18 mouse cellular contexts compared by ENCODE assay signal in the genomic region with DNA sequence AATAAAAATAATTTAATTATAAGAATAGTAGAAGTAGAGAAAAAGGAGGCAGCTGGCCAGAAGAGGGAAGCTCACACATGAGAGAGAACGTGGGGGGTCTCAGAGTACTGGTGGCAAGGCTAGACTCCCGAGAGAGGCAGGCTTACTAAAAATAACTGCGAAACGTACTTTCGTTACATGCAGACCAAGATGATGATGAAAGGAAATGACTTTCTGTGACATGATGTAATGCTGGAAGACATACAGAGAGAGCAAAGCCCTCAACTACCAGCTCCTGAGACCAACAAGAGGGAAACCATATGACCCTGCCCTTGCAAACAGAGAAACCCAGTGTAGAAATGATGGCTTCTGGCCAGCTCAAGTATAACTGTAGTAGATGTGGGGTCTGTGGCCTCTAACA.
DNase-seq lines count a peak whose midpoint lies in the region; ATAC-seq lines count a peak whose summit lies in the region.
"Had no signal": no experiment of that assay in that cellular context is flagged by ENCODE, and none has a peak within 500 bp of the region (broad histone marks: within the 10 kb centered on the region; RNA-seq: fewer than 3 reads in every experiment).

No protein-coding gene starts in this region.

- H3K27ac ChIP-seq in embryonic facial prominence, embryonic 11.5 days (replicated peaks; ENCODE audit: low read depth, low read length): no peak overlapping the region
- H3K27ac ChIP-seq in embryonic facial prominence, embryonic 10.5 days (replicated peaks): no peak overlapping the region
- peak overlapping the region; percentile 34; the same call in 1 of the 2 replicates for H3K27ac ChIP-seq in intestine, embryonic 16.5 days (ENCODE audit: low read length)
- H3K27ac ChIP-seq in intestine, embryonic 15.5 days: no peak overlapping the region
- H3K27ac ChIP-seq: gastrocnemius, adult 2 months; hindbrain, embryonic 12.5 days; neural tube, embryonic 15.5 days had no signal

- no peak overlapping the region for H3K4me2 ChIP-seq in embryonic facial prominence, embryonic 11.5 days (ENCODE audit: low read depth, low read length)
- no peak overlapping the region for H3K4me2 ChIP-seq in intestine, embryonic 16.5 days (ENCODE audit: low read depth, low read length)
- H3K4me2 ChIP-seq in intestine, embryonic 15.5 days (replicated peaks): no peak overlapping the region
- H3K4me2 ChIP-seq: hindbrain, embryonic 12.5 days; midbrain, embryonic 11.5 days; neural tube, embryonic 15.5 days had no signal

- no peaks in the 10 kb centered on the region for H3K4me1 ChIP-seq in embryonic facial prominence, embryonic 11.5 days (ENCODE audit: control insufficient read depth, insufficient read depth, low read length)
- H3K4me1 ChIP-seq in embryonic facial prominence, embryonic 10.5 days: peaks cover 10% of the 10 kb centered on the region; the same call in 1 of the 2 replicates
- peaks cover 4% of the 10 kb centered on the region for H3K4me1 ChIP-seq in intestine, embryonic 16.5 days (ENCODE audit: control insufficient read depth, insufficient read depth, low read length)
- peaks cover 5% of the 10 kb centered on the region for H3K4me1 ChIP-seq in intestine, embryonic 15.5 days (replicated peaks)

- no peaks in the 10 kb centered on the region for H3K9me3 ChIP-seq in embryonic facial prominence, embryonic 11.5 days (replicated peaks; ENCODE audit: control insufficient read depth, low read length)
- no peaks in the 10 kb centered on the region for H3K9me3 ChIP-seq in embryonic facial prominence, embryonic 10.5 days
- no peaks in the 10 kb centered on the region for H3K9me3 ChIP-seq in intestine, embryonic 16.5 days (ENCODE audit: control insufficient read depth, low read length)
- no peaks in the 10 kb centered on the region for H3K9me3 ChIP-seq in intestine, embryonic 15.5 days
- H3K9me3 ChIP-seq: hindbrain, embryonic 12.5 days; neural tube, embryonic 15.5 days had no signal

- WGBS in embryonic facial prominence, embryonic 11.5 days: 51% methylated on average over 5 of the region's 5 CpGs
- WGBS in embryonic facial prominence, embryonic 10.5 days: 70% methylated on average over 5 of the region's 5 CpGs
- WGBS in intestine, embryonic 16.5 days: 52% methylated on average over 5 of the region's 5 CpGs
- 47% methylated on average over 5 of the region's 5 CpGs for WGBS in intestine, embryonic 15.5 days

- no peak for ATAC-seq in embryonic facial prominence, embryonic 11.5 days (replicated peaks; ENCODE audit: insufficient number of reproducible peaks, low FRiP score, low TSS enrichment, low read depth)
- ATAC-seq in intestine, embryonic 16.5 days: no peak
- no peak for ATAC-seq in intestine, embryonic 15.5 days
- ATAC-seq: forebrain, embryonic 16.5 days; Patski had no signal

- DNase-seq in embryonic facial prominence, embryonic 11.5 days (ENCODE audit: low spot score): peak; percentile 18
- DNase-seq in embryonic facial prominence, embryonic 10.5 days (ENCODE audit: low spot score): no peak
- DNase-seq in thymus, postnatal 0 days (ENCODE audit: low spot score): peak; percentile 15
- DNase-seq in thymus, postnatal 25 days: no peak
- peak; percentile 43 for DNase-seq in splenic B cell, adult 2 months (ENCODE audit: low read depth, low spot score)
- no peak for DNase-seq in right cerebral cortex, postnatal 10 days (ENCODE audit: low spot score in 2 of 2)
- DNase-seq: cerebellum, adult 11 months; gastrocnemius, adult 2 months; left cerebral cortex, postnatal 4 days; lung, postnatal 10 days had no signal

- H3K36me3 ChIP-seq in embryonic facial prominence, embryonic 11.5 days (replicated peaks; ENCODE audit: control insufficient read depth, insufficient read depth, low read depth, low read length): peaks cover 2% of the 10 kb centered on the region; the same call in 1 of the 2 replicates
- peaks cover 42% of the 10 kb centered on the region for H3K36me3 ChIP-seq in embryonic facial prominence, embryonic 10.5 days (replicated peaks)
- H3K36me3 ChIP-seq in intestine, embryonic 16.5 days (ENCODE audit: control insufficient read depth, insufficient read depth, low read length): peaks cover 6% of the 10 kb centered on the region; the same call in 1 of the 2 replicates
- 0 out of 2 replicates have a peak, but pooled peaks cover 8% of the 10 kb centered on the region for H3K36me3 ChIP-seq in intestine, embryonic 15.5 days
- H3K36me3 ChIP-seq in splenic B cell, adult 2 months (ENCODE audit: control insufficient read depth, insufficient read depth, low read length, poor library complexity, severe bottlenecking): peaks cover 5% of the 10 kb centered on the region; the same call in 1 of the 2 replicates

- no peak overlapping the region for H3K9ac ChIP-seq in embryonic facial prominence, embryonic 11.5 days (replicated peaks; ENCODE audit: low read length)
- H3K9ac ChIP-seq in intestine, embryonic 16.5 days (ENCODE audit: low read depth, low read length): no peak overlapping the region
- H3K9ac ChIP-seq in intestine, embryonic 15.5 days: no peak overlapping the region
- H3K9ac ChIP-seq: hindbrain, embryonic 12.5 days; neural tube, embryonic 15.5 days had no signal

- no peak overlapping the region for H3K4me3 ChIP-seq in embryonic facial prominence, embryonic 11.5 days (ENCODE audit: low read depth, low read length)
- no peak overlapping the region for H3K4me3 ChIP-seq in embryonic facial prominence, embryonic 10.5 days
- no peak overlapping the region for H3K4me3 ChIP-seq in intestine, embryonic 16.5 days (ENCODE audit: low read length)
- H3K4me3 ChIP-seq in intestine, embryonic 15.5 days (replicated peaks): no peak overlapping the region
- H3K4me3 ChIP-seq: erythroblast, embryonic 14.5 days; gastrocnemius, adult 2 months; hindbrain, embryonic 12.5 days; neural tube, embryonic 15.5 days had no signal

- no peaks in the 10 kb centered on the region for H3K27me3 ChIP-seq in embryonic facial prominence, embryonic 11.5 days (ENCODE audit: control insufficient read depth, insufficient read depth, low read length)
- no peaks in the 10 kb centered on the region for H3K27me3 ChIP-seq in embryonic facial prominence, embryonic 10.5 days (replicated peaks; ENCODE audit: low read depth, poor library complexity, severe bottlenecking)
- no peaks in the 10 kb centered on the region for H3K27me3 ChIP-seq in intestine, embryonic 16.5 days (replicated peaks; ENCODE audit: control insufficient read depth, insufficient read depth, low read length)
- no peaks in the 10 kb centered on the region for H3K27me3 ChIP-seq in intestine, embryonic 15.5 days (replicated peaks)
- no peaks in the 10 kb centered on the region for H3K27me3 ChIP-seq in splenic B cell, adult 2 months (ENCODE audit: control insufficient read depth, insufficient read depth, low read length, poor library complexity, severe bottlenecking)
- H3K27me3 ChIP-seq: hindbrain, embryonic 12.5 days; neural tube, embryonic 15.5 days; Patski had no signal

Comparison
In these comparisons a context has a peak if more than half of its experiments do, and no peak if none do; other contexts are left out.
1. DNase-seq: peak in embryonic facial prominence, embryonic 11.5 days (single experiment), thymus, postnatal 0 days (single experiment) and splenic B cell, adult 2 months (single experiment); none in embryonic facial prominence, embryonic 10.5 days (single experiment), thymus, postnatal 25 days (single experiment) and right cerebral cortex, postnatal 10 days (0 of 2).